Mouse (Mus musculus) effector memory CD4-positive, alpha-beta T cell, adult 7 months (primary cell): ENCODE results near the gene Dtx3. TPM values are rescaled to one million over a fixed set of nuclear protein-coding genes. Genes with fewer than 3 reads are reported as not detected.

Experiments
- polyA plus RNA-seq: library from polyadenylated mRNA; unstranded; fragments of 100-300 nt; shearing (Covaris generic); gene quantifications from one replicate; pipeline ENCODE4 v1.2.1, GENCODE M21; 2017

Dtx3 gene
- polyA plus RNA-seq: 90.2 TPM

DNA sequence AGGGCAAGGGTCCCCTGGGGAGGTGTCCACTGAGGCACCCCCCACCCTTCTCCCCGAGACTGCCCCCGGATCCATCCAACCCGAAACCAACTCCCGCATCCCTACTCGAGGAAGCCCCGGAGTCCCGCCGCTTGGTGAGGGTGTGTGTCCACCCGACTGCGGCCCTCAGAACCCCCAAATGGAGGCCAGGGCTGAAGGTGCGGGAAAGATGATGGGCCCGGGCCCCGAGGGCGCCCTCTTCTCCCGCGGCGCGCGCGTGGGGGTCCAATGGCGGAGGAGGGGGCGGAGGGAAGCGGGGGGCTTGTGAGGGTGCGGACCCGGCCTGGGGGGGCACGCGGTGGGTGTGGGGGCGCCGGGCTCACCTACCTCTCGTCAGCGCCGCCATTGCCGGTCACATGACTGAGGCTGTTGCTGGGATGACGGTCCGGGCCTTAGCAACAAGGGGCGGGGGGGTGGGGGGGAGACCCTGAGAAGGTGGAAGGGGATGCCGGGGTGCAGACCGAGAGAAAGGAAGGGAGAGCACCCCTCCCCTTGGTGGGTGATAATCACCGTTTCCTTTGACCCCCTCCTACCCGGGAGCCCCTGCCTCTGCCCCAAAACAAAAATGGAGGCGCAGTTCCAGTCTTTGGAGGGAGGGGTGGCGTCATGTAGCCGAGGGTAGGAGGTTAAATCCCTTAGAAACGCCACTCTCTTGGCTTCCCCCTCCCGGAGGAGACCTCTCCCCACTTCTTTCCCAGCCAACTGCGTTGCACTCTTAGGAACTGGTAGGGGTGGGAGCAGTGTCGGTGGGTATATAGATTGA lies at the start of gene Dtx3:
Dtx3 (minus strand) TSS at position 401 of the 802 bp plus-strand sequence.

DNA sequence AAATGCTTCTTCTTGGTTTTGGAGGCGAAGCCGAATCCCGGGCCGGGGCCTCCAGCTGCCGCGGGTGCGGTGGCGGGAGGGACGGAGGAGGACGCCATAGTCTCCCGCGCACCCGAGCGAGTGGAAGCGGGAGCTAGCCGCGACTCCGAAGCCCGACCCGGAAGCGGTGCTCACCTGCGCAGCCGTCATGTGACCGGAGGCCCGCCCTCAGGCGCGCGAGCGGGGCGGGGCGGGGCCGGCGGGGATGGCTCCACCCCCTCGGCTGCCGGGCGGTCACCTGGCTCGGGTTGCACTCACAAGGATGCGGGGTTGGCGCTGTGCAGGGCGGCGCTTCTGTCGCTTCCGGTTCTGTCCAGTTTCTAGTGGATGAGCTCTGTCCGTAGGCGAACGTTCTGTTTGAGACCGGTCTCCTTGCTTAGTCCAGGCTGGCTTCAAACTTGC lies 15.9 kb upstream of the Dtx3 start, which contains the start of gene Pip4k2c:
Pip4k2c (minus strand) TSS at position 172 of the 441 bp plus-strand sequence.

GRCm38 (mm10) chr10:127189651-127190381 lies 5.7 kb downstream of the Dtx3 start, which contains the start of gene Arhgef25:
Gene Arhgef25, minus strand, starts transcription at chr10:127190083.

DNA sequence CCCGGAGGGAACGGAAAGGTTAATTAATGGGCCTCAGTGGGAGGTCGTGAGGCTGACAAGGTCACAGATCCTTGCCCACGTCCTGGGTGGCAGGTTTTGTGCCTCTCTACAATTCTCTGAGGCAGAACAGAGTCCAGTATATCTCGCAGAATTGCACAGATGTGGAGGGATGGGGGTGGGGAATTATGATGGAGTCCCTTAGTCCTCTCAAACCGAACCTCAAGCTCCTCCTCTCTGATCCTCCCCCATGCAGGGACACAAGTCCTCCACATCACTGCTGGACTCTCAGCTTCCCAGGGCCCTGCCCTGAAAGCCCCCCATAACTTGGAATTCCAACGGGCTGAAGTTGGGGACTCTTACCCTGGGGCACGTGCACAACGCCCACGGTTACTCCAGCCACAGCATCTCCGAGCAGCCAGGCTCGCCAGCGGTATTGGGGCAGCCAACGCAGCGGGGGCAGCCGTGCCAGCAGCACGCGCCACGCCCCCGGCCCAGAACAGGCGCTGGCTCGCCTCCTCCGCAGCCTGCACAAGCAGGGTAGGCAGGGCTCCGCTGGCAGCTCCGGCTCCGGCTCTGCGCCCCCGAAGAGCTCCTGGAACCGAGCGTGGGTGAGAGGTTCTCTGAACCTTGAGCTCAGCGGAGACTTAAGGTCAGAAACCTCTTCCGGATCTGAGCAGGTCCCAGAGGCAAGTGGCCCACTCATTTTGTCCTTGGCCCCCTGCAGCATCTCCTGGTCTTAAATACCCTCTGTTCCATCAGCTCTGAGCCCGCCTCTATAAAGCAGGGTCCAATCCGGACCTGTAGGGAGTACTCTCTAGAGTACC lies 15.4 kb downstream of the Dtx3 start, which contains the start of gene Slc26a10:
Slc26a10 (minus strand) TSS at position 775 of the 824 bp plus-strand sequence.

GRCm38 (mm10) chr10:127164631-127165353 lies 30.7 kb downstream of the Dtx3 start, which contains the start of gene B4galnt1:
Gene B4galnt1, plus strand, starts transcription at chr10:127165225.

Other genes starting within 250 kb of the Dtx3 start
- 38.2 TPM for gene Ctdsp2, start 217.0 kb downstream of the Dtx3 start, polyA plus RNA-seq
- not detected for gene Avil, start 195.0 kb downstream of the Dtx3 start, polyA plus RNA-seq
- 21.8 TPM for gene Tsfm, start 164.9 kb downstream of the Dtx3 start, polyA plus RNA-seq
- gene Mettl1, start 154.3 kb downstream of the Dtx3 start, polyA plus RNA-seq: 15.7 TPM
- 0.60 TPM for gene Eef1akmt3, start 154.2 kb downstream of the Dtx3 start, polyA plus RNA-seq
- gene Cyp27b1, start 147.5 kb downstream of the Dtx3 start, polyA plus RNA-seq: not detected
- gene March9, start 135.5 kb downstream of the Dtx3 start, polyA plus RNA-seq: 1.4 TPM
- 188 TPM for gene Cdk4, start 132.2 kb downstream of the Dtx3 start, polyA plus RNA-seq
- 142 TPM for gene Tspan31, start 125.5 kb downstream of the Dtx3 start, polyA plus RNA-seq
- gene Agap2, start 120.4 kb downstream of the Dtx3 start, polyA plus RNA-seq: 13.2 TPM
- 197 TPM for gene Os9, start 74.6 kb downstream of the Dtx3 start, polyA plus RNA-seq
- gene B4galnt1, start 30.5 kb downstream of the Dtx3 start, polyA plus RNA-seq: 801 TPM
- 11.3 TPM for gene Slc26a10, start 15.1 kb downstream of the Dtx3 start, polyA plus RNA-seq
- gene Arhgef25, start 5.6 kb downstream of the Dtx3 start, polyA plus RNA-seq: not detected
- gene Pip4k2c, start 15.9 kb upstream of the Dtx3 start, polyA plus RNA-seq: 26.3 TPM
- 0.06 TPM for gene Kif5a, start 67.6 kb upstream of the Dtx3 start, polyA plus RNA-seq
- gene Dctn2, start 70.6 kb upstream of the Dtx3 start, polyA plus RNA-seq: 69.5 TPM
- gene Mbd6, start 93.3 kb upstream of the Dtx3 start, polyA plus RNA-seq: 3.4 TPM
- gene Mars, start 116.1 kb upstream of the Dtx3 start, polyA plus RNA-seq: 59.8 TPM
- 174 TPM for gene Arhgap9, start 126.2 kb upstream of the Dtx3 start, polyA plus RNA-seq
- gene Gli1, start 146.2 kb upstream of the Dtx3 start, polyA plus RNA-seq: not detected
- not detected for gene Inhbe, start 158.7 kb upstream of the Dtx3 start, polyA plus RNA-seq
- gene Inhbc, start 174.7 kb upstream of the Dtx3 start, polyA plus RNA-seq: not detected
- gene R3hdm2, start 184.6 kb upstream of the Dtx3 start, polyA plus RNA-seq: 34.5 TPM